Mouse (Mus musculus): ENCODE results near the gene Slc6a18. TPM values are rescaled to one million over a fixed set of nuclear protein-coding genes. Genes with fewer than 3 reads are reported as not detected.

The Slc6a18 gene
- total RNA-seq, 4 experiments from 2014 or later, result not detected

Other genes with a start within 250 kb of the Slc6a18 start
- gene Lpcat1, start 210.8 kb downstream of the Slc6a18 start, total RNA-seq (2022), result 10 to 100 TPM; 41.8 to 46.2 (median 44.9) TPM
- gene Slc6a3, start 141.3 kb downstream of the Slc6a18 start, total RNA-seq (2022), result under 1 TPM; 0.13 to 0.21 (median 0.15) TPM
- 100 to 1,000 TPM; 112 to 134 (median 122) TPM for gene Clptm1l, start 74.0 kb downstream of the Slc6a18 start, total RNA-seq (2022)
- gene Tert, start 51.1 kb downstream of the Slc6a18 start, total RNA-seq (2022), result 1 to 10 TPM; 1.8 to 4.6 (median 2.6) TPM
- gene Slc6a19, start 26.8 kb upstream of the Slc6a18 start, total RNA-seq (2022), result under 1 TPM in 2 of 4 experiments, not detected in 2; 0.17 to 0.18 TPM
- 10 to 100 TPM in 1 of 4 experiments, 1 to 10 TPM in 3; 3.5 to 10.8 (median 5.5) TPM for gene Slc12a7, start 55.1 kb upstream of the Slc6a18 start, total RNA-seq (2022)
- gene Nkd2, start 169.6 kb upstream of the Slc6a18 start, total RNA-seq (2022), result 1 to 10 TPM; 2.6 to 3.4 (median 3.2) TPM

All from left cerebral cortex, adult 8-10 months (tissue).